Mouse (Mus musculus) liver, embryonic 11.5 days (tissue): ENCODE results near the gene Nfil3. TPM values are rescaled to one million over a fixed set of nuclear protein-coding genes. Genes with fewer than 3 reads are reported as not detected.

Experiments used
- ATAC-seq: fragments of 200-750 bp; cut with Nextera tagmentation; replicated peaks from 2 replicates; pipeline ENCODE4 v1.8.0; 2017; ENCODE audit warnings: moderate number of reproducible peaks, mild to moderate bottlenecking, moderate TSS enrichment, moderate library complexity; ENCODE audit not compliant: low FRiP score
- DNase-seq: peaks from one replicate; pipeline ENCODE4 v3.0.0-alpha.2; 2017; ENCODE audit warnings: low spot score
- H3K27ac ChIP-seq: fragments of 300-500 bp; sonication (generic); 2 replicates; pipeline ENCODE4 v1.5.1; 2014; ENCODE audit warnings: mild to moderate bottlenecking, low read depth, low read length, control low read depth
- H3K27me3 ChIP-seq: fragments of 300-500 bp; sonication (generic); replicated peaks from 2 replicates; pipeline ENCODE4 v1.6.1; 2014; ENCODE audit warnings: low read length, mixed read lengths; ENCODE audit not compliant: control insufficient read depth, insufficient read depth
- H3K36me3 ChIP-seq: fragments of 300-500 bp; sonication (generic); 2 replicates; pipeline ENCODE4 v1.6.1; 2014; ENCODE audit warnings: mild to moderate bottlenecking, low read length, moderate library complexity, mixed read lengths; ENCODE audit not compliant: control insufficient read depth, insufficient read depth
- H3K4me1 ChIP-seq: fragments of 300-500 bp; sonication (generic); replicated peaks from 2 replicates; pipeline ENCODE4 v1.6.1; 2014; ENCODE audit warnings: low read length, mixed read lengths; ENCODE audit not compliant: control insufficient read depth, insufficient read depth
- H3K4me2 ChIP-seq: fragments of 300-500 bp; sonication (generic); 2 replicates; pipeline ENCODE4 v1.6.1; 2014; ENCODE audit warnings: mild to moderate bottlenecking, control low read depth, moderate library complexity
- H3K4me3 ChIP-seq: fragments of 300-500 bp; sonication (generic); 2 replicates; pipeline ENCODE4 v1.5.1; 2014; ENCODE audit warnings: low read depth, low read length, control low read depth
- H3K9ac ChIP-seq: fragments of 300-500 bp; sonication (generic); 2 replicates; pipeline ENCODE4 v1.6.1; 2014; ENCODE audit warnings: low read depth, low read length, control low read depth
- H3K9me3 ChIP-seq: fragments of 300-500 bp; sonication (generic); 2 replicates; pipeline ENCODE4 v1.6.1; 2016; ENCODE audit warnings: low read length, inconsistent platforms, mixed read lengths; ENCODE audit not compliant: control insufficient read depth
- WGBS: fragments of 180-500 bp; shearing (Covaris S2); extraction: QIAGEN DNeasy Blood & Tissue Kit; methylation state at CpG from one replicate; pipeline ENCODE4 v1.1.7; 2014; 5-methylcytosine and 5-hydroxymethylcytosine counted together
- polyA plus RNA-seq: library from polyadenylated mRNA; unstranded; fragments of >200 nt; fragmentation: Nextera tagmentation; extraction: Ambion mirVana; gene quantifications from 2 replicates; pipeline ENCODE4 v1.2.1, GENCODE M21; 2014

The Nfil3 gene
- polyA plus RNA-seq, 1 experiment from 2014 or later = 9.8 TPM

DNA sequence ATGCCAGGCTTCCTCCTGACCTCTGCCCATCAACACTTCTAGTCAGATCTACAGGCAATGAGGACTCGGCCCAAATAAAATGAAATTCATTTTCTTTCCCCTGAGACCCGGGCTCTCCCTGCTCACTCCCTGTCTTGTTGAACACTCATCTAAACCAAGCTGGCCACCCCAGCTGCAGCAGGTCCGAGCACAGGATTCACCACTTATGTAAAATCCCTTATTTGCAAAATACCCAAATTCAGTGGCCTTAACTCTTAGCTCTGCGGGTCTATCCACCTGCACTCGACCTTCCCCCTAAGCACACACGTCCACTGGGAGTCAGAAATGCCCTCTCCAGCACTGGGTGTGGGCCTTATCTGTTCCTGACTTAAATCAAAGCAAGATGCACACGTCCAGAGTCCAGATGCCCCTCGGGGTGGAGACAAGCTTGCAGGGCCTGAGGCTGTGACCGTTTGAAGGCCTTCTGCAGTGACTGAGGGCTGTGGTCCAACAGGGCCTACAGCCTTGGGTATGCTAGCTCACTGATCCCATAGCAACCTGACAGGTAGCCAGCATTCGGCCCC, 61.0 kb downstream of the Nfil3 start:
- H3K9me3 ChIP-seq = no peaks in the 10 kb centered on the region
- no peaks in the 10 kb centered on the region for H3K27me3 ChIP-seq
- H3K36me3 ChIP-seq = no peaks in the 10 kb centered on the region; the same call in 1 of the 2 replicates
- WGBS = 68% methylated on average over 10 of the region's 10 CpGs
- ATAC-seq (no peak), DNase-seq (no peak)
- peaks cover under 1% of the 10 kb centered on the region; the same call in 1 of the 2 replicates for H3K4me1 ChIP-seq
- H3K4me3 ChIP-seq = no peak overlapping the region
- H3K27ac ChIP-seq = no peak overlapping the region
- no peak overlapping the region for H3K4me2 ChIP-seq
- no peak overlapping the region for H3K9ac ChIP-seq

- Histone ChIP-seq H3K4me2 (no peak overlapping the region), H3K4me3 (no peak overlapping the region), H3K36me3 (no peaks in the 10 kb centered on the region; the same call in 1 of the 2 replicates), H3K27me3 (no peaks in the 10 kb centered on the region), H3K9me3 (no peaks in the 10 kb centered on the region), H3K27ac (no peak overlapping the region), H3K9ac (no peak overlapping the region), H3K4me1 (peaks cover 3% of the 10 kb centered on the region; the same call in 1 of the 2 replicates)
- WGBS = 87% methylated on average over 5 of the region's 5 CpGs
- no peak for ATAC-seq
- DNase-seq = no peak
Measured at GRCm38 (mm10) chr13:52918333-52918732, 62.5 kb downstream of the Nfil3 start.

Other genes with a start within 250 kb of the Nfil3 start
- 35.4 and 36.4 TPM in 2 replicates for gene Auh, start 51.4 kb downstream of the Nfil3 start, polyA plus RNA-seq